Mouse (Mus musculus) cerebellum, adult 18-20 months (tissue): ENCODE measurements around the gene A1bg.

Experiments used
- DNase-seq, 2 experiments: peaks; one replicate each; pipeline ENCODE4 v3.0.0; 2021

A1bg gene

DNA sequence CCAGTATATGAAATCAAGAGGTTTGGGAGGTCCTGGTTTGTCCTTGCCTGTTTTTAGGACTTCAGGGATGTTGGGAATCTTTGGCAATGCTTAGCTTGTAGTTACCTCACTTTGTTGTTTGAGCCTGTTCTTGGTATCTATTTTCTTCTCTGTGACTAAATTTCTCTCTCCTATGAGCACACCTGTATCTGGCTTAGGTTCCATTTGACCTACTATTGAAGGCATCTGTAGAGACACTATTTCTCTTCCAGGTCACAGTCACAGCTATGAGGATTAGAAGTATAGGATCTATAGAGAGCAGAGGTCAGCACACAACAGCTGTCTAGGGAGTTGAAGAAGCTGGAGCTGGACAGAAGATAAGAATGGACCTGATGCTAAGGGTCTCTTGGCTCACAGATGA lies at the start of gene A1bg:
TSS of gene A1bg (minus strand) at position 101 of the 400 bp plus-strand sequence.
- DNase-seq = no peak

- DNase-seq = no peak
Measured at GRCm38 (mm10) chr15:60968549-60968861, 45.7 kb upstream of the A1bg start.

DNA sequence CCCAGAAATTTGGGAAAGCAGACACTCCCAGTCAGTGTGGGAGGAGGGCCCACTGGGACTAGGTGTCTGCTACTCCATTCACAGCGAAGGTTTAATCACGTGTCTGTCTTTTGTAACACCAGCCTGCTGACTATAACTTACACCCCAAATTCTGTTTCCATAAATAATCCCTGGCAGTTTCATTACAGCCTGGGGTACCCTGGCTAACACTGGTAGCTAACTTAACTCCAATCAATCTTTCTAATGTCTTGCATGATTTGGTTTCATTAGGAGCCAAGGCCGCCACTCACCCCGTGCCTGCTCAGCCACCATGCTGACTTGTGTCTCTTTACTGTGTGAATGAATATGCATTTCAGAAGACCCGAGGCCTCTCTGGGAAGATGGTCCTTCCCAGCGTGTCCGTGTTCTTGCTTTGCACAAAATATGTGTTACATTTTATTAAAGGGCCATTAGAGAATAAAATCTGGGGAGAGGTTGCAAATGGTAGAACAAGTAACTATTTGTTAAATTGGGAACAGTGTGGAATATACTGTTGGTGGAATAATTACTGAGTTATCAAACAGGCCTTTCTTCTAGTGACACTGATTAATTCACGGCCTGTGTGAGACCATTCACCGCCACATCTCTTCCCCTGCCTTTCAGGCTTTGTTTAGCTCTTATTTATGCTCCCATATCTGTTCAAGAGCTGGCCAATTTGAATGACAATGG lies 45.2 kb upstream of the A1bg start:
- no peak for DNase-seq

DNA sequence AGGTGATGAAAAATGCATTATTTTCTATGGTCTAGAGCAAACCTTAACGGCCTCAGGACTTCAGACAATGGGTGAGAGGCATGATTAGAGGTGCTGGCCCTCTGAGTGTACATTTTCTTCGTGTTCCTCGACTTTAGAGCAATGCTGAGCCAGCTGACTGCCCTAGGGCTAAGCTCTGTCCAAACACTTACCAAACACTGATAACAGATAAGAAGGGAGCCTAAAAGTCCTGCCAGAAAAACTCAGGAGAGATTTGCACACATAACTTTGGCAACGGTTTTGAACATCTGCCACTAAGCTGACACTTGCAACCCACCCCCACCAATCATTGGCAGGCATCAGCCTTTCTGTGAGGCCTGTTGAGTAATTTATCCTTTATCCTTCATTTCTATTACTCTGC lies 2.9 kb upstream of the A1bg start:
- DNase-seq = no peak

- DNase-seq = no peak
Measured at GRCm38 (mm10) chr15:60903763-60904697, 18.8 kb downstream of the A1bg start.

DNA sequence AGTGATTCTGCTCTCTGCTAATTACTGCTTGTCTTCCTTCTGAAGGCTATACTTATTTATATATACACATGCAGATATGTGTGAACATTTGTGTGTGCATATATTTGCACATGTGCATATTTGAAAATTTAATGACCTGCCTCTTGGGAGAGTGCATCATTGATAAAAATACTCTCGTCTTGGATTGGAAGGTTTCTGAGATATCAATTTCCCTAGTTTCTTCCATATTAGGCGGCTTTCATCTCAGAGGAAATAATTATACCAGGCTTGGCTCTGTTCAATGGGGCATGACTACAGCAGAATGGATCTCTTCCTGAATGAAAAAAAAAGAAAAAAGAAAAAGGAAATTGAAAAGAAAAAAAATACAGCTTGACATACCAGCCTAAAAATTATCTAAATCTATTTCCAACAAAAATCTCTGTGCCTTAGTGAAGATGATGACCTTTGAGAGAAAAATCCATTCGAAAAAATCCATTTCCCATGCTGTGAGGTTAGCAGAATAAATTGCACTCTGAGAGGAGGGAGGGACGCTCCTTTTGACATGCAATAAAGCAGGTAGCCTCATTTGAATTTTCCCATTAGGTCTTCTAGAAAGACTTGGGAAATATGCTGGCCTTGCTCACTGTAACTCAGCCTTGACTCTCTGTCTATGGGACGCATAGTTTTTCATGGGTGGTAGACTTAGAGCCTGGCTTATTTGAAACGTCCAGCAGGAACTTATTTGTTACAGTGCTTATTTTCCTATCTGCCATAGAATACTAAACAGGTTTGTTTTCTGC lies 24.4 kb downstream of the A1bg start:
- DNase-seq = no peak

DNA sequence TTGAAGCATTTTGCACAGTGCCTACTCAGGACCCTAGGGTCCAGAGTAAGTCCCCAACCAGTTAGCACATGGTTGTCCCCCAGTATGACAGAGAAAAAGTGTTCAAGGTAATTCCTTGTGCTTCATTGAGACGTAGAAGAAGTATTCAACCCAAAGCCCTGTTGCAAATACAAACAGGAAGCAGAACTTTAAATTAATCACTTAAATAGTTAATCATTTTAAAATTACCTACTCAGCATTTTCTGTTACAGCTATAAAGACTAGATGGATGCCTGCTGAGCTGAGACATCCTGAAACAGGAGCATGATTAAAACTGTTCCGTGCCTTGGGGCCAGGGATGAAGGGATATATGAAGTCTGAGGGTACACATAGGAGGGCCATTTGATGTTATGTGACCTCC lies 26.8 kb downstream of the A1bg start:
- DNase-seq = no peak

- DNase-seq = no peak
Measured at GRCm38 (mm10) chr15:60892976-60893463, 29.8 kb downstream of the A1bg start.

GRCm38 (mm10) chr15:60888724-60889123 lies 34.1 kb downstream of the A1bg start:
- DNase-seq = no peak

GRCm38 (mm10) chr15:60875721-60876120 lies 47.1 kb downstream of the A1bg start:
- DNase-seq = no peak

DNA sequence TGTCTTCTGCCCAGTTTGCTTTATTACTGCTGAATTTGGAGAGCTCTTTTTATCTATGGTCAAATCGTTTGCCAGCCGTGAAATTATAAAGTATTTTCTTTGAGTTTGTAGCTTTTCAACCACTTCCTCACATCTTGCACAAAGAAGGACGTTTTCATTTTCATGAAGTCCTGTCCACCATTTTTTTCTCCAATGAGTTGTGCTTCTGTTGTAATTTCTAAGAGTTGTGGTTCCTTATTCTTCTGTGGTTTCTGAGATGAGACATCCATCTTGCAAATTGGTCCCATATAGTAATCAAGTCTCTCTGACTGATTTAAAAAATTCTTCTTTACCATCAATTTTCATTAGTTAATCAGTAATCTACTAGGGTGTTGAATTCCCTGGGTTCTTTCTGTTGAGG lies 60.4 kb downstream of the A1bg start:
- DNase-seq = no peak

- no peak for DNase-seq
Measured at GRCm38 (mm10) chr15:60855112-60855511, 67.7 kb downstream of the A1bg start.

DNA sequence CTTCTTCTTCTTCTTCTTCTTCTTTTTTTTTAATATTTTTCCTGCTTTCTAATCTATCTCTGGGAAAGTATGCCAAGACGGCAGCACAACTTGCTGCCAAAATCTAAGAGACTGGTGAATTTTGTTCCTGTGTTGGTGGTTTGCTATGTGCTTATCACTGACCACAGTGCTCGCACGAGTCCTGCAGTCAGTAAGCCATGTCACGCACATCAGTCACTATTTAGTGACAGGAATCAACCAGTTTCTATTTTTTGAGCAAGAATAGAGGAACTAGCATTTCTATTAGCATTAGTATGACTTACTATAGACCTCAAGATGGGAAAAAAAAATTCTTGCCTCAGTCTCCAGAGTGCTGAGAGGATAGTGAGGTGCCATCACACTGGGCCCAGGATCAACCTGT lies 68.7 kb downstream of the A1bg start:
- no peak for DNase-seq

DNA sequence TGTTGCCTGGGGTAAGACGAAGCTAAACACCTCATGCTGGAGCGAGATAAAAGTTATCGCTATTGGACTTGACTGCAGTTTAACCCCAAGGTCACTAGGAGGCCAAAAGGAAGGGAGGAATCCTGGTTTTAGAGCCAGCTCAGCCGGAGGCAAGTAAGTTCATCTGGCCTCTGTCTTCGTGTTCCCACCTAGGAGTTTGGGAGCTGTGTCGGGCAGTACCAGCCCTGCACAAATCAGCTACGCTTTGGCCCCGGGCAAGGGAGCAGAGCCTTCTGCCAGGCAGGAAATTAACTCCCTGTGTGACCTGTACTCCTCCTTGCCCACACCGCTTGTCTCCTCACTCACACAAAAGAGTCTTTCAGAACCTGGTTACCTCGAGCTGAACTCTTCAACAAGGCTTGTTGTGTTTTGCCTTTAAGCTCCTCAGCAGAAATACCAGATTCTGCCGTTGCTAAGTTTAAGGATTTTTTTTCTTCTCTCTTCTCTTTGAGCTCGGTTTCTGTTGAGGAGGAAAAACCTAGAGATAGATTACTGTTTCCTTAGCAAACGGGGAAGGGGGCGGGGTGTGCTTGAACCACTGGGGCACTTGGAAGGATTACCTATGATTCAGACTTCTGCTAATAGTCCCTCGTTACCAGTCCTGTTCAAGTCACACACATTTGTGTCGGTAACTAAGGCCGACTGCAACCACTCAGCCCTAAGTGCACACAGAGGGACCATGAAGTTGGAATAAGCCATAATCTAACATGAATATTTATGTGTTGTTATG lies 69.4 kb downstream of the A1bg start, which contains the start of gene Fam84b:
TSS of gene Fam84b (minus strand) at position 548 of the 769 bp plus-strand sequence.
- DNase-seq = peak; percentile 4

DNA sequence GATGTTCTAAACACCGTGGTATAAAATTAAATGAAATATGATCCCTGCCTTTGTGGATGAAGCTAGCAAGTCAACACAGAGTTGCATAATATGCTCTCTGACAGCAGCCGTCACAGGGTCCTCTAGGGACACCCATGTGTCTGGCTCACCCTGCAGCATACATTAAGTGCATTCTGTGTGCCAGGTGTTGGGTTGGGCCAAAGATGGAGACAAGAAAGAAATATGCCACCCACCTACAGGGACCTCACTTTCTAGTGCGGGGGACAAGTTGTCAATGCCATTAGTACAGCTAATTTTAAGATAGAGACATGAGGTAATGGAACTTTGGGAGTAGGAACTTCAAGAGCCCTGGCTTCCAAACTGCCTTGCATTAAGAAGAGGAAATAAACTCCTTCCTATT lies 74.2 kb downstream of the A1bg start:
- DNase-seq = no peak
